Mouse (Mus musculus) testis, adult 10 weeks (tissue): ENCODE measurements around the gene Lsp1. TPM values are rescaled to one million over a fixed set of nuclear protein-coding genes. Genes with fewer than 3 reads are reported as not detected.

Experiments
- polyA plus RNA-seq: library from polyadenylated mRNA; stranded (reverse); fragments of 350-450 nt; fragmentation: Illumina TruSeq; extraction: RNeasy Lipid Tissue Mini Kit (QIAGEN cat#74804); gene quantifications from one replicate; pipeline ENCODE4 v1.2.3, GENCODE M21; 2014; ENCODE audit warnings: low read depth, low replicate concordance

Lsp1 gene
- 0.60 TPM for polyA plus RNA-seq

GRCm38 (mm10) chr7:142460636-142461077 lies at the start of gene Lsp1:
Lsp1 (plus strand) TSS chr7:142460809.

DNA sequence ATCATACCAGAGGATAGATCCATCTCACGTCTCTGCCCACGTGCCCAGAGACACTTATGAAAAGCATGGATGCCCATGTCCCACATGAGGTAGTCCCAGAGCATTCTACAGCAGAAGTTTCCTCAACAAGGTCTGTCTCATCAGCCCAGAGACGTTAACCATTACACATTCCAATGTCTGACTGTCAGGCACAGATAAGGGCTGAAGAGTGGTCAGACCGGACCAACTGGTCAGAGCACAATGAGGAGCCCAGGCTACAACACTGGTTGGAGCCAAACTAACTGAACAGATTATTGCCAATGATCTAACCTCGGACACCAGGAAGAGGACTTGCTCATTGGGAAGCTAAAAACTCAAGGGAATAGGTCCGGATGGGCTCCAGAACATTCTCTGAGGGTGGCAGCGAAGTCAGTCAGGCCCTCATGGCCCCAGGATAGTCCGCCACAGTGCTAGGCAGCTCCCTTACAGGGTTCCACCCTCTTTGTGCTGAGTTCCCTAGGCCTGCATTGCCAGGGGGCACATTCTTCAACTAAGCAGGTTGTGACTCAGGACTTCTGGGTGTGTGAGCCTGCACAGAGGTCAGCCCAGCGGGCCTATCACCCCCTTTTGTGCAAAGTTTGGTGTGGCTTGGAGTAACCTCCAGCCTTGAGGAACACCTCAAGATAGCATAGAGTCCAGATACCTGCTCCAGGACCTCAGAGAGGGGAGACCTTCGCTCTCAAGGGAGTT lies 26.3 kb upstream of the Lsp1 start, which contains the start of gene Syt8:
Syt8 (plus strand) TSS at position 714 of the 729 bp plus-strand sequence.

GRCm38 (mm10) chr7:142441585-142441984 lies 19.0 kb upstream of the Lsp1 start, which contains the start of gene Tnni2:
Tnni2 (plus strand) TSS chr7:142441808.

GRCm38 (mm10) chr7:142498575-142498974 lies 38.0 kb downstream of the Lsp1 start, which contains the start of gene Tnnt3:
Tnnt3 (plus strand) TSS chr7:142498836.

GRCm38 (mm10) chr7:142532671-142533058 lies 72.1 kb downstream of the Lsp1 start, which contains the start of gene Mrpl23:
Mrpl23 (plus strand) TSS chr7:142532686.

Other genes with a start within 250 kb of the Lsp1 start
- gene Gm7579, start 248.9 kb upstream of the Lsp1 start, polyA plus RNA-seq: not detected
- gene Krtap5-5, start 230.8 kb upstream of the Lsp1 start, polyA plus RNA-seq: not detected
- gene Gm40460, start 219.7 kb upstream of the Lsp1 start, polyA plus RNA-seq: not detected
- gene Gm2431, start 202.5 kb upstream of the Lsp1 start, polyA plus RNA-seq: not detected
- gene Gm4559, start 186.4 kb upstream of the Lsp1 start, polyA plus RNA-seq: not detected
- not detected for gene Krtap5-1, start 163.7 kb upstream of the Lsp1 start, polyA plus RNA-seq
- gene Krtap5-4, start 157.3 kb upstream of the Lsp1 start, polyA plus RNA-seq: not detected
- not detected for gene Ifitm10, start 87.1 kb upstream of the Lsp1 start, polyA plus RNA-seq
- not detected for gene Gm49369, start 78.1 kb upstream of the Lsp1 start, polyA plus RNA-seq
- 11.5 TPM for gene Ctsd, start 72.8 kb upstream of the Lsp1 start, polyA plus RNA-seq
- not detected for gene Syt8, start 26.0 kb upstream of the Lsp1 start, polyA plus RNA-seq
- gene Tnni2, start 19.0 kb upstream of the Lsp1 start, polyA plus RNA-seq: not detected
- gene Tnnt3, start 38.0 kb downstream of the Lsp1 start, polyA plus RNA-seq: not detected
- gene Mrpl23, start 71.9 kb downstream of the Lsp1 start, polyA plus RNA-seq: 0.53 TPM
- 7.4 TPM for gene Igf2, start 206.0 kb downstream of the Lsp1 start, polyA plus RNA-seq
- gene Gm49394, start 209.1 kb downstream of the Lsp1 start, polyA plus RNA-seq: not detected